Mouse (Mus musculus) spleen, postnatal 4 days (tissue): Measurements from ENCODE around the gene Pip4p1.
"Not testable (repeated sequence)": the region's sequence is repeated elsewhere in the genome, so short reads cannot be mapped to it uniquely, and the experiment has no call there.

ENCODE experiments used
- DNase-seq, 2 experiments: peaks; one replicate each; pipeline ENCODE4 v3.0.0; 2022; ENCODE audit warnings: low spot score in 2 of 2

Gene Pip4p1

DNA sequence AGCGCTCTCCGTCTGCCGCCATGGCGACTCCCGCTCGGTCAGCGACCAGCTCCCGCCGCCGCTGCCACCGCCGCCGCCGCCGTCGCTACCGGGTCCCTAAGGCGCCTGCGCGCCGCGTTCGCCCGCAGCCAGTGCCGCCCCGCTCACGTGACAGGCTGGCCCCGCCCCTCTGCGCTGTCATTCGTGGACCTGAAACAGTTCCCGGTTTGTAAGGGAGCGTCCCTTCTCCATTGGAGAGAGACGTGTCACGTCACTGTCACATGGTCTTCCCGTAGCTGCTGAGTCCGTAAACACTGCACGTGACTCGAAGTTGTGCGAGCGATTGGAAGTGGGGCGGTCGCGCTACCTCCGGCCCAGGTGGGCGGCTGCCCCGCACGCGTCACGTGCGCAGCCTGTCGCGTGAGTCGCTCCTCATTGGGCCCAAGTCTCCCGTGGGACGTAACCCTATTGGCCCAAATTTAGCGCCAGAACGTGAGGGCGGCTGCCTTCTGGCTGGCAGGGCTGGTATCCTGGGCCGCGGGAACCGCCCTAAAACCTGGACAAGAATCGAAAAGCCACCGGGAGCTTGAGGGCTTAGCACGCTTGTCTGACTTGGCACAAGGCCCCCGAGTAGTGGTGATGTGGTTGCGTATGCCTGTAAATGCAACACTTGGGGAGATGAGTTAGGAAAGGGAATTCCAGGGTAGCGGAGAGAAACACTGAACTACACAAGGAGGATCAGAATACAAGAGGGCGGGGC lies at the start of gene Pip4p1, which contains the start of gene Pnp:
Pip4p1 (minus strand) TSS at position 103 of the 739 bp plus-strand sequence.
Pnp (plus strand) TSS at position 329 of the 739 bp plus-strand sequence.
- peak; percentile 99 for DNase-seq

DNA sequence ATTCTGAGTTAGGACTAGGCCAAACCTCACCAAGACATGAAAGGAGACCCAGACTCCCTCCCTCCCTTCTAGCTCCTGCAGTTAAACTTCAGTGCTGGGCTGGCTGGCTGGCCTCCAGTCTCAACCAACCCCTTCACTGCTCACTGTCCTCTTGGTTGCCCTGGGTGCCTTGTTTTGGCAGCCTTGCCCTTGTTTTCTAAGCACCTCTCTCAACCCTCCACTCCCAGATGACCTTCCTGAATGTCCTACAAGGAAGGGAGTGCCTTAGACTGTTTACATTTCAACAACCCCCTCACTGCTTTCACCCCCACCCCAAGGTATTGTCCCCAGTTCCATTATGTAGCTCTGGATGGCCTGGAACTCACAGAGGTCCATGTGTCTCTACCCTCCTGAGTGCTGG lies 49.0 kb upstream of the Pip4p1 start:
- DNase-seq: peak in 1 of 2 experiments; percentile 49

DNA sequence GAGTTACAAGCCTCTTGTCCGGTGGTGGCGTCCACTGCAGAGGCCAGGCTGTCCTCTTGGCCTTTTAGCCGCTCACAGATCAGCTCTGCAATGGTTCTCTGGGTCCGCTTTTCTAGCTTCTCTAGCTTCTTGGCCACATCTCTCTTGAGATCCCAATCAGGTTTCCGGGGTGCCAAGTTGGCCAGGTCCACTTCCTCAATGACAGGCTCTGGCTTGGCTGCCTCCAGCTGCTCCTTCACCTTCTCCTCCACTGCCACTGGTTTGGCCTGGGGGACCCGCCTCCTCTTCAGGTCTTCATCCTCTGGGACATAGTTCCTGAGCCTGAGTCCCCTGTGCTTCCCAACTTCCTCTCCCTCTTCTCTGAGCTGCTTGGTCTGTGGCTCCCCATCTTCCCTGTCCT lies 47.8 kb upstream of the Pip4p1 start:
- not testable (repeated sequence) for DNase-seq

DNA sequence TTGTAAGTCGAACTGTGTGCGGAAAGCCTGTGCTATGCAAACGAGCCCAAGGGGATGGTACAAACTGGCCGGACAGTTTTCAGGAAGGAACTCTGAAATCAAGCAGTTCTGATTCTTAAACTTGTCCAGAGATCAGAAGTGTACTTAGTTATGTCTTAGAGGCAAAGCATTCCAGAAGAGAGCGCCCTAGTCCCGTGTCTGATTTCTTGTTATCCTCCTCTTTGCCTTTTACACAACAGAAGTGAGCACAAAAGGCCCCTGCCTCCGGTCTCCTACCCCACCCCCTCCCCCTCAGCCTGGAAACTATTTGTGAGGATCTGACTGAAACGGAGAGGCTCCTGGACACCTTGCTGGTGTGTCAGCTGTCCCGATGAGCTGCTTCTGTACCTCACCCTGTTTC lies 46.0 kb upstream of the Pip4p1 start:
- no peak for DNase-seq

DNA sequence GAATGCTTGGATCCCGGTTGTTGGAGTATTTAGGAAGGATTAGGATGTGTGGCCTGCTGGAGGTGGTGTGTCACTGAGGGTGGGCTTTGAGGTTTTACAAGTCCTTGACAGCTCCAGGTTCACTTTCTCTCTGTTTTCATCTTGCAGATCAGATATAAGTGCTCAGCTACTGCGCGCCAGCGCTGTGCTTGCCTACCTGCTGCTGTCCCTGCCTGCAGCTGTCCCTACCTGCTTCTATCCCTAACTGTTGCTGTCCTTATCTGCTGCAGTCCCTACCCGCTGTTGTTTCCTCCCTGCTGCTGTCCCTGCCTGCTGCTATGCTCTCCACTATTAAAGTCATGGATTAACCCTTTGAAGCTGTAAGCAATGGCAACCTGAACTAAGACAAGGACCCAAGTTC lies 44.3 kb upstream of the Pip4p1 start:
- peak in 1 of 2 experiments; percentile 50 for DNase-seq

DNA sequence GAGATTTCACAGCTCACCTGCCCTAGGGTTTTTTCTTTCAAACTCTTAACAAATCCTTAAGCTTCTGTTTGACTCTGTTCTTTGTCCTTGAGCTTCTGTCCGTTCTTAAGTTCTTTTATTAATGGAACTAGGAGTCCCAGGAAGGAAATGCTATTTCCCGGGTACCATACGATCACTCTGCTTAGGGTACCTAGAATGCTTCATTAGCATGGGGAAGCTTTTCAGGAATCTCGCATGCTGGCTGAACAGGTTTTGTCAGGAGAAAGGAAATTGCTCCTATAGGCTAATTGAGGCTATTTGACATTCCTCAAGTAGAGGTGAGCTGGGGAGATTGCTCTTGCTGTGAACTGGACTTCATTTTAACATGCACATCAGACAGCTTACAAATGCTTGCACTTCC lies 43.0 kb upstream of the Pip4p1 start:
- no peak for DNase-seq

DNA sequence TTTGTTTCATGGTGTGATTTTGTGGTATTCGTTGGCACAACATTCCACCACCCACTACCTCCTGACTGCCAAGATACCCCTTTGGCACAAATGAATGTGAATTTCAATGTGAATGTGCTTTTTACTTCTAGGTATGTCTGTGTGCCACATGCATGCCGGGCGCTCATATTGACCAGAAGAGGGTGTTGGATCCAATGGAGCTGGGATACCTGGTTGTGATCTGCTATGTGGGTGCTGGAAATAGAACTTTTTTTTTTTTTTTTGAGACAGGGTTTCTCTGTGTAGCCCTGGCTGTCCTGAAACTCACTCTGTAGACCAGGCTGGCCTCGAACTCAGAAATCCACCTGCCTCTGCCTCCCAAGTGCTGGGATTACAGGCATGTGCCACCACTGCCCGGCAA lies 42.4 kb upstream of the Pip4p1 start:
- DNase-seq: not testable (repeated sequence)

DNA sequence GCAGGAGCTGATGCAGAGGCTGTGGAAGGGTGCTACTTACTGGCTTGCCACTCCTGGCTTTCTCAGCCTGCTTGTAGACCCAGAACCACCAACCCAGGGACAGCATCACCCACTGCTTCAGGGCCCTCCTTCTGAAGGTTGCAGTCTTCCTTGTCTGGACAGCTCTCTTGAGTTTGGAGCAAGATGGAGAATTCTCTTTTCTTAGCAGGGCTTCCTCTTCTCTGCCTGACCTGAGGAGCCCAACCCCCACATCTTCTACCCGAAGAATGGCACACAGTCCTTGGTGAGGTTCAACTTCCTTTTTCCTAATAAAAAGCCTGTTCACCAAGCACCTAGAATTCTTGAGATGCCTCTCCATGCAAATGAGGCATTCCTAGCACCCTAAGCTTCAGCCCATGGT lies 40.2 kb upstream of the Pip4p1 start:
- DNase-seq: peak in 1 of 2 experiments; percentile 57

DNA sequence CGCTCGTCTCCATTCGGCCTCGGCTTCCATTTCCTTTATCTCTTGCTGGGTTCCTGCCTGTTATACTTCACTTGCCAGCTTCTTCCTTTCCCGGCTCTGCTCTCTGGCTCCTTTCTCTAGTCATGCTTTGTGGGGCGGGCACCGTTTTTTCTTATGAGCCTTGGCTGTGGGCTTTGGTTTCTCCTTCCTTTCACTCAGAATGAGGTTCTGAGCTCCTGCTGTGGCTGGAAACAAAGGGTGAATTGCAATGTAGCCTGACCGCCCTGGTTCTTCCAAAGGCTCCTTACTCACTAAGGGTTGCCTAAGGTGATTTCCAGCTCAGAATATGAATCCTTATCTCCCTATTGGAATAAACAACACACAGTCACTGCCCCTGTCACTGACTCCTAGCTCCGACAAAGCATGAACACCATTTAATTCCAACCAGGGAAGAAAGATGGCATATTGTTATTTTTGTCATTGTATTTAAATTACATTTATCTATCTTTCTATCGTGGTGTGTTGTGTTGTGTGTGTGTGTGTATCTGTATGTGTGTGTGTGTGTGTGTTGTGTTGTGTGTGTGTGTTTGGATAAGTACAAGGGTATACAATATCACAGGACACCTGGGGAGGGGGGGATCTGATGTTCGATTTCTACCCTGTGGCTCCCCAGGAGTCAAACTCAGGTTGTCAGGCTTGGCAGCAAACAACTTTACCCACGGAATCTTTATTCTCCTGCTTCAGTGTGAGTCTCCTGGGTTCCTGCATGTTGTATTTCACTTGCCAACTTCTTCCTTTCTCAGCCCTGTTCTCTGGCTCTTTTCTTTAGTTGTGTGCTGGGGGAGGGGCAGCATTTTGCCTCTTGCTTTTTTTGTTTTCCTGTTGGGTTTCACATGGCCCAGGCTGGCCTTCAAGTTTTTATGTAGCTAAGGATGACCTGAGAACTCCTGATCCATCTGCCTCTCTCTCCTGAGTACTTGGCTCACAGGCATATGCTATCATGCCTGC lies 39.2 kb upstream of the Pip4p1 start:
- peak in 1 of 2 experiments; percentile 53 for DNase-seq

DNA sequence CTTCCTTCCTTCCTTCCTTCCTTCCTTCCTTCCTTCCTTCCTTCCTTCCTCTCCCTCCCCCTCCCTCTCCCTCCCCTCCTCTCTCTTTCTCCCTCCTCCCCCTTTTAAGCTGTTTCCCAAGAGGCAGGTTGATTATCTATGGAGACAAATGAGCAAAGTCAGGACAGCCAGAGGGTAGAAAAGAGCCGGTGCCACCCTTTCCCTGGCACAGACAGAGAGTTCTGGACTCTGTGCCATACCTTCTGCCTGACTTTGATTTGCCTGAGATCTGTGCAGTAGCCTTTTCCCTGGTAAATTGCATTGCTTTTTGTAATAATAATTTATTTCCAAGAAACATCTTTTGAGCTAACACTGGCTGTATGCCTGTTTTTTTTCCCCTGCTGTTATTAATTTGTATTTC lies 38.4 kb upstream of the Pip4p1 start:
- no peak for DNase-seq

DNA sequence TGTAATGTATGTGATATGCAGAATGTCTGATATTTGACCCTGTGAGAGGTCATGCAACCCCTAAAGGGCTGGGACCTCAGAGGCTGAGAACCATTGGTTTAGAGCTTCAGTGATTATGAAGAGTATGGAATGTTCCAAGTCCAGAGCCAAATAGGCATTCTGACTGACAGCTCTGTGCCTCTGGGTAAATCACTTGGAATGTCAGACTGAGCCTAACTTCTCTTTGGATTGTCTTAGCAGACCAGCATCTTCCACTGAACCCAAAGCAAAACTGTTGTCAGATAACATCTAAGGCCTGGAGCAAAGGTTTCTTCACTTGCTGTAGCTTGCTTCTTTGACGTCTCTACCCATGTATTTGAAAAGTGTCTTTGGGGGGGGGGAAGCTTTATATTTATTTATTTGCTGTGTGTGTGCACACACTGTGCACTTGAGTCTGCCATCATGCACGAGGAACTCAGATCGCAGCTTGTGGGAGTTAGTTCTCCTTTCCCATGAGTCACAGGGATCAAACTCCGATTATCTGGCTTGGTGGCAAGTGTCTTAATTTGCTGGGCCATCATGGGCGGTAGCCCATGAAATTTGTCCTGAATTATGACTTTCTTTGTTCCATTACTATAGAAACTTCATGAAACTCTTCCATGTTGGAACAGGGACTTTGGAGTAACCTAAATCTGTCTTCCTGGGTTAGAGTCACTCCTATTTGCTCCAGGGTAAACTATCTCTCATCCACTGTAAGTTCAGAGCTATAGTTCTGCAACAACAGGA lies 37.7 kb upstream of the Pip4p1 start:
- DNase-seq: no peak

DNA sequence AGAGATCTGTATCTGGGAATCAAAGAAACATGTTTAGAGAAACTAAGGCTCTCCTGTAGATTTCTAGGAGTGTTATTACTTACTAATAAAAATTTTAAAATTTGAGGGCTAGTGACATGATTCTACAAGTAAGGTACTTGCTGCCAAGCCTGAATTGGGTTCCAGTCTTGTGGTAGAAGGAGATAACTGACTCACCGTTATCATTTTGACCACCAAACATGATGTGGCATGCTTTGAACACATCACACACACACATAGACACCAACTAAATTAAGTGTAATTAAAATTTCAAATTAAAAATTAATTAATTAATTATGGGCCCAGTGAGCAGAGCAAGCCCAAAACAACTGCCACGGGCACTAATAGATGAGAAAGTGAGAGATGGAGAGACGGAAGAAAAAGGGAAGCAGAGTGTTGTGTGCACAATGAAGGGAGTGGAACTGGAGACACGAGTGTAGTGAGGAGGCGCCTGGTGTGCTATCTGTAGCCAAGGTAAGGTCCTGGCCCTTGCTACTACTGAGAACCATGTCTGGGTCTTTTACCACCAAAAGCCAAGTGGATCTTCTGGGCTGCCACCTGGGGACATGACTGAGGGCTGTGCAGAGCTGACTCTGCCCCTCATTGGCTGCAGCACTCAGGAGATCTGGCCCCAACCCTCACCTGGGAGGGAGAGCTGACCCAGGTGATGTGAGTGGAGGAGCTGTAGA lies 27.8 kb upstream of the Pip4p1 start:
- not testable (repeated sequence) for DNase-seq

DNA sequence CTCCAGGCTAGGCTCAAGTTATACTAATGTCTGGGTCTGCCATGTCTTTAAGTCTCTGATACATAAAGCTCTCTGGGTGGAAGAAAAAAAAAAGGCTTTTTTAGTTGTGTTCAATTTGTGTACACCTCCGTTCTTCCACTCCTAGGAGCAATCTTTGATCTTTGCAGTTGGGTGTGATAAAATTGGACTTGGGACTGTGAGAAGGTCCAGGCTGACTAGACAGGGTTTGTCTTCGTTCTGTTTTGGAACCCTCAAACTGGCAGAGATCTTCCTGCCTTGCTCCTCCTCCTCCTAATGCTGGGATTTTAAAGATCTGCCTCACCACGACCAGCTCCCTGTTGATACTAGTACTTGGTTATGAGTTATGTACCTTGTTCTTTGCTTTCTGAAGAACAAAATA lies 26.5 kb upstream of the Pip4p1 start:
- DNase-seq: not testable (repeated sequence)

DNA sequence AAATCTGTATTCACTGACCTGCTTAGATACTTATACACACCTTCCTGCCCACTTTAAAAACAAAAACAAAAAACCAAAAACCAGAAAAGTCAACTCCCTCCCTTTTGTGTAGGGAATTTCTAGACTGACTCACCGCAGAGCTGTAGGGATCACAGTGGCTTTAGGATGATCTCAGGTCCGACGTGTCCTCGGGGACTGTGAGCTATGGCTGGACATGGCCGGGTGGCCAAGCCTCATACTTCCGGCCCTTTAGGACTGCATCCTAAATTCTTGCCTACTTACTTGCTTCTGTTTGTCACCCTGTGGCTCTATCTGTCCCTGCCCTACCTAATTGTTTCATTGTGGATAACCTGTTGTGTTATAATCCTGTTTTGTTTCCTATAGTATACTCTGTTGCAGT lies 26.1 kb upstream of the Pip4p1 start:
- not testable (repeated sequence) for DNase-seq

DNA sequence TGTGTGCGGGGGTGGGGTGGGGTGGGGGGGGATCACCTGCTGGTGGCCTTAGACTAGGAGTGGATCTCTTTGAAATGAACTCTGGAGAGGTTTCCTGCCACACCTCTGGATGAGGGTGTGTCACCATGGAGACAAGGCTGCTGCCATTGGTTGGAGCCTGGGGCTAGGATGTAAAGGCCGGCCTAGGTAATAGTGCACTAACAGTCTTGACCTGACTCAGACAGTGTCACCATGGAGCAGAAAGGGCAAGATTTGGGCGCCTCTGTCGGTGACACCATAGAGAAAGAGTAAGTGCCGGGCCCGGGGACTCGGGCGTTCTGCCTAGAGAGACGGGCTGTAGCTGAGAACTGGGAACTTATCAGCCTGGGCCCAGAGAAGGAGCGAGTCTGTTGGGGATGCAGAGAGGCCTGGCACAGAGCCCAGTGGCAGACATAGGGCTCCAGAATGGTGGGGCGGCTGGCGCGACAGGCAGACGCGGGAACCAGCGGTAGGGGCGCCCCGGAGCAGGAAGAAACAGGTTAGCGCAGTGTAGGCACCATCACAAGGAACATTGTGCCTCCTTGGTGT lies 25.4 kb upstream of the Pip4p1 start, which contains the start of gene Pnp2:
Pnp2 (plus strand) TSS at position 51 of the 567 bp plus-strand sequence.
- peak; percentile 79 to 87 for DNase-seq

DNA sequence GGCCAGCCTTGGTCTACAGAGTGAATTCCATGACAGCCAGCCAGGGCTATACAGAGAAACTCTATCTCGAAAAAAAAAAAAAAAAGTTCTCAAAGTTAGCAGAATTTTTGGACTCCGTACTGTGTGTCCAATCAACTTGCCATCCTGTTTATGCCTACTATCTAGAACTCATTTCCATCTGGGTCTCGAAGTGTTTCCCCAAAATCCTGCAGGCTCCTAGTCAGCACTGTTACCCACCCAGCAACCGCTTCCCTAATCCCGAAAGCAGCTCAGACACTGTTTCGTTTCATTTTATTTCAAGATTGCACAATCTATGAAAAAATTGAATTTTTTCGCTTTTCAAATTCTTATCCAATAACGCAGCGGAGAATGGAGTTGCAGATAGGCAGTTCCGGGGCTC lies 24.8 kb upstream of the Pip4p1 start:
- DNase-seq: no peak

DNA sequence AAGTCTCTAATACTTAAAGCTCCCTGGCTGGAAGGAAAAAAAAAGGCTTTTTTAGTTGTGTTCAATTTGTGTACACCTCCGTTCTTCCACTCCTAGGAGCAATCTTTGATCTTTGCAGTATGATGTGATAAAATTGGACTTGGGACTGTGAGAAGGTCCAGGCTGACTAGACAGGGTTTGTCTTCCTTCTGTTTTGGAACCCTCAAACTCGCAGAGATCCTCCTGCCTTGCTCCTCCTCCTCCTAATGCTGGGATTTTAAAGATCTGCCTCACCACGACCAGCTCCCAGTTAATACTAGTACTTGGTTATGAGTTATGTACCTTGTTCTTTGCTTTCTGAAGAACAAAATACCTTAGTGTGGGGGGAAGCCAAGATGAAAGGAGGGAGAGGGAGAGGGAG lies 14.9 kb upstream of the Pip4p1 start:
- not testable (repeated sequence) for DNase-seq

DNA sequence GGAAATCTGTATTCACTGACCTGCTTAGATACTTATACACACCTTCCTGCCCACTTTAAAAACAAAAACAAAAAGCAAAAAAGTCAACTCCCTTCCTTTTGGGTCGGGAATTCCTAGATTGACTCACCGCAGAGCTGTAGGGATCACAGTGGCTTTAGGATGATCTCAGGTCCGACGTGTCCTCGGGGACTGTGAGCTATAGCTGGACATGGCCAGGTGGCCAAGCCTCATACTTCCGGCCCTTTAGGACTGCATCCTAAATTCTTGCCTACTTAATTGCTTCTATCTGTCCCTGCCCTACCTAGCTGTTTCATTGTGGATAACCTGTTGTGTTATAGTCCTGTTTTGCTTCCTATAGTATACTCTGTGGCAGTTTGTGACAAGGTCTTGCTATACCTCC lies 14.4 kb upstream of the Pip4p1 start:
- DNase-seq: not testable (repeated sequence)

DNA sequence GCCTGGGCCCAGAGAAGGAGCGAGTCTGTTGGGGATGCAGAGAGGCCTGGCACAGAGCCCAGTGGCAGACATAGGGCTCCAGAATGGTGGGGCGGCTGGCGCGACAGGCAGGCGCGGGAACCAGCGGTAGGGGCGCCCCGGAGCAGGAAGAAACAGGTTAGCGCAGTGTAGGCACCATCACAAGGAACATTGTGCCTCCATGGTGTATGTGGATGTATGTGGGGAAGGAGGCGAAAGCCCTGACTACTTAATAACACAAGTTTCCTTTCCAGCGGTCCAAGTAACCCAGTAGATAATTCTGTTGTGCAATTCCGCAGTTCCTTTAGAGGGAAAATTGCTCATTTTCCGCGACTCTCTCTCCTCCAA lies 14.0 kb upstream of the Pip4p1 start:
- DNase-seq: not testable (repeated sequence)

DNA sequence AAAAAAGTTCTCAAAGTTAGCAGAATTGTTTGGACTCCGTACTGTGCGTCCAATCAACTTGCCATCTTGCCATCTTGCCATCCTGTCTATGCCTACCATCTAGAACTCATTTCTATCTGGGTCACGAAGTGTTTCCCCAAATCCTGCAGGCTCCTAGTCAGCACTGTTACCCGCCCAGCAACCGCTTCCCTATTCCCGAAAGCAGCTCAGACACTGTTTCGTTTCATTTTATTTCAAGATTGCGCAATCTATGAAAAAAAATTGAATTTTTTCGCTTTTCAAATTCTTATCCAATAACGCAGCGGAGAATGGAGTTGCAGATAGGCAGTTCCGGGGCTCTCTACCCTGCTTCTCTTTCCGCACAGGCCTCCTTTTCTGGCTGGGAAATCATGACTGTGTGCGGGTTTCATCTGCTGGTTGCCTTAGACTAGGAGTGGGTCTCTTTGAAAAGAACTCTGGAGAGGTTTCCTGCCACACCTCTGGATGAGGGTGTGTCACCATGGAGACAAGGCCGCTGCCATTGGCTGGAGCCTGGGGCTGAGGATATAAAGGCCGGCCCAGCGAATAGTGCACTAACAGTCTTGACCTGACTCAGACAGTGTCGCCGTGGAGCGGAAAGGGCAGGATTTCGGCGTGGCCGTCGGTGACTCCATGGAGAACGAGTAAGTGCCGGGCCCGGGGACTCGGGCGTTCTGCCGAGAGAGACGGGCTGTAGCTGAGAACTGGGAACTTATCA lies 13.4 kb upstream of the Pip4p1 start, which contains the start of gene Gm49342:
Gm49342 (plus strand) TSS at position 586 of the 736 bp plus-strand sequence.
- DNase-seq: peak; percentile 94 to 98
